In the genomic region with DNA sequence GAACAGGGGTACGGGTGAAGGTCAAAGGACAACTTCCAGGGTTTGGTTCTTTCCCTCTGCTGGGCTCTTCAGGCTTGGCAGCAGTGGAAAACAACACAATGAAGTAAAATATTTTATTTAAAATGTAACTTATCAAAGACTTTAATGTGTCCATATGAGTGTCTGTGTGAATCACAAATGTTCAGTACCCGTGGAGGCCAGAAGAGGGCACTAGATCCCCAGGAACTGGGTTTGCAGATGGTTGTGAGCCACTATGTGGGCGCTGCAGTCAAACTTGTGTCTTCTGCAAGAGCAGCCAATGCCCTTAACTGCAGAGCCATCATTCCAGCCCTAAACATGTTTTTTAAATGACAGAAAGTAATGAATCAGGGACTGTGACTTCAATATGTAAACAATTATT, we compare ENCODE assay signal across 8 mouse cellular contexts.
A peak's percentile ranks its signal among the peaks of the same experiment; 100 is the strongest.
DNase-seq lines count a peak whose midpoint lies in the region; TF ChIP-seq lines count a peak whose summit lies in the region.

No protein-coding gene starts in this region.

- no peaks in the 10 kb centered on the region for H3K27me3 ChIP-seq in thymus, adult 2 months (ENCODE audit: control insufficient read depth, insufficient read depth, low read length)

- no peaks in the 10 kb centered on the region for H3K4me1 ChIP-seq in thymus, adult 2 months (replicated peaks; ENCODE audit: control insufficient read depth, insufficient read depth, low read length)

- TF ChIP-seq POLR2A in thymus, adult 2 months (IDR thresholded peaks at IDR 0.05; ENCODE audit: control insufficient read depth, extremely low read depth, insufficient read depth, low read length, poor library complexity): no peak

- no peak for TF ChIP-seq CTCF in thymus, adult 2 months (IDR thresholded peaks at IDR 0.05; ENCODE audit: borderline replicate concordance, control insufficient read depth, extremely low read depth, insufficient read depth, low read length, poor library complexity)

- H3K4me3 ChIP-seq in thymus, adult 2 months (ENCODE audit: control insufficient read depth, insufficient read depth, low read length): no peak overlapping the region

- peak; percentile 13 for DNase-seq in gastrocnemius, postnatal 10 days
- no peak for DNase-seq in gastrocnemius, postnatal 14 days
- DNase-seq in thymus, adult 2 months: peak; percentile 20
- DNase-seq in thymus, adult 18-20 months: no peak
- peak; percentile 40 to 41 for DNase-seq in kidney, postnatal 4 days
- no peak for DNase-seq in T-cell, adult 2 months (ENCODE audit: low spot score)
- DNase-seq in gastrocnemius, postnatal 36 days: no peak
- DNase-seq in layer of hippocampus, adult 11-12 months (ENCODE audit: low spot score): no peak

- no peaks in the 10 kb centered on the region for H3K36me3 ChIP-seq in thymus, adult 2 months (ENCODE audit: control insufficient read depth, insufficient read depth, low read length)

- 72% methylated on average over 3 of the region's 3 CpGs for WGBS in thymus, adult 2 months

- intact Hi-C loops in gastrocnemius, postnatal 14 days (cut with DNase I; ENCODE audit: low total_unique reads): no loop called here
- intact Hi-C loops in gastrocnemius, postnatal 36 days (cut with DNase I): no loop called here

- no peak overlapping the region for H3K27ac ChIP-seq in thymus, adult 2 months (ENCODE audit: control insufficient read depth, insufficient read depth, low read length)

Comparison
In these comparisons a context has a peak if more than half of its experiments do, and no peak if none do; other contexts are left out.
1. DNase-seq: peak in gastrocnemius, postnatal 10 days (single experiment), thymus, adult 2 months (single experiment) and kidney, postnatal 4 days (2 of 2); none in gastrocnemius, postnatal 14 days (single experiment), thymus, adult 18-20 months (0 of 2), T-cell, adult 2 months (single experiment), gastrocnemius, postnatal 36 days (0 of 2) and layer of hippocampus, adult 11-12 months (single experiment).